Mouse (Mus musculus) CD4-positive naive resting alpha-beta T cell, adult 76 days (primary cell): ENCODE data around the gene Zgrf1. TPM values are rescaled to one million over a fixed set of nuclear protein-coding genes. Genes with fewer than 3 reads are reported as not detected.

Source experiments
- total RNA-seq: library from RNA; stranded (reverse); gene quantifications from one replicate; pipeline ENCODE4 v1.2.4, GENCODE M21; 2023

Gene Zgrf1
- 9.4 TPM for total RNA-seq

GRCm38 (mm10) chr3:127552973-127553719, at the start of gene Zgrf1, which contains the start of gene Larp7:
Gene Zgrf1 (plus strand): TSS chr3:127553489.
Gene Larp7 (minus strand): TSS chr3:127553349.

GRCm38 (mm10) chr3:127633080-127634032, 80.1 kb downstream of the Zgrf1 start, which contains the start of gene Neurog2:
Gene Neurog2 (plus strand): TSS chr3:127633135.

Other genes with a start within 250 kb of the Zgrf1 start
- gene Ank2, start 54.1 kb upstream of the Zgrf1 start, total RNA-seq: 0.41 TPM
- 43.2 TPM for gene Larp7, start 140 bp upstream of the Zgrf1 start, total RNA-seq
- not detected for gene Neurog2, start 79.6 kb downstream of the Zgrf1 start, total RNA-seq
- 1.8 TPM for gene Alpk1, start 227.0 kb downstream of the Zgrf1 start, total RNA-seq
- gene Tifa, start 236.3 kb downstream of the Zgrf1 start, total RNA-seq: 4.0 TPM